Mouse (Mus musculus) neutrophil, adult 65 days (primary cell): ENCODE data around the gene Slc22a27. TPM values are rescaled to one million over a fixed set of nuclear protein-coding genes. Genes with fewer than 3 reads are reported as not detected.

Source experiments
- total RNA-seq: library from RNA; stranded (reverse); gene quantifications from 2 replicates; pipeline ENCODE4 v1.2.4, GENCODE M21; 2023

Slc22a27 gene
- not detected in 2 replicates for total RNA-seq

DNA sequence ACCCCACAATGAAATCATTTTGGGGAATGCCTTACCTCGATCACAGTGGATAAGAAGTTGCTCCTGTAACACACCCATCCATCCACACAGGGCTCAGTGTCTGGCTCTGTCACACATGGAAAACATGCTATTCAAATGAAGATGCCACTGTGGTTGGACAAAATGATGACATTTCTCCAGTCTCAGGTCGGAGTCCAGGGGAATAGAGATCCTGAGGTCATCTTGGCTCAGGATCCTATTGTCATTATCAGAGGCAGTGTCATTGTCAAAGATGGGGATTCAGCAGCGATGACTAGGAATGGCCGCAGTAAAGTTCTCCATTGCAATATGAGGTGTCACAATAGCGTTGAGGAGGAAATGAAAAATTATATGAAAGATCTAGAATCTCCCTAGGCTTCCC lies at the start of gene Slc22a27:
Gene Slc22a27, minus strand, starts transcription at position 101 of the 400 bp plus-strand sequence.

Other genes starting within 250 kb of the Slc22a27 start
- gene Slc22a26, start 163.4 kb downstream of the Slc22a27 start, total RNA-seq: not detected in 2 replicates
- not detected in 2 replicates for gene Slc22a28, start 166.0 kb upstream of the Slc22a27 start, total RNA-seq